12 mouse cellular contexts compared by ENCODE assay signal in genomic region chr8:26563151-26563550, GRCm38 (mm10).
"Had no signal": no experiment of that assay in that cellular context is flagged by ENCODE, and none has a peak within 500 bp of the region (broad histone marks: within the 10 kb centered on the region; RNA-seq: fewer than 3 reads in every experiment).

No protein-coding gene starts in this region.

- ATAC-seq: midbrain, embryonic 13.5 days had no signal

- H3K4me1 ChIP-seq: kidney, embryonic 15.5 days; midbrain, embryonic 13.5 days; neural tube, embryonic 12.5 days had no signal

- H3K9me3 ChIP-seq: kidney, embryonic 15.5 days; limb, embryonic 13.5 days; midbrain, embryonic 13.5 days; neural tube, embryonic 12.5 days had no signal

- H3K9ac ChIP-seq: kidney, embryonic 15.5 days; limb, embryonic 13.5 days; liver, embryonic 14.5 days; midbrain, embryonic 13.5 days; neural tube, embryonic 12.5 days had no signal

- H3K4me2 ChIP-seq: kidney, embryonic 15.5 days; limb, embryonic 13.5 days; midbrain, embryonic 13.5 days; neural tube, embryonic 12.5 days had no signal

- H3K4me3 ChIP-seq: kidney, embryonic 15.5 days; limb, embryonic 13.5 days; midbrain, embryonic 13.5 days; myocyte; neural tube, embryonic 12.5 days had no signal

- DNase-seq: kidney, adult 2 months; kidney, postnatal 14 days; lung, adult 18-20 months; right cerebral cortex, postnatal 14 days; thymus, adult 18-20 months; thymus, postnatal 14 days had no signal

- H3K27ac ChIP-seq: kidney, embryonic 15.5 days; limb, embryonic 13.5 days; liver, embryonic 14.5 days; midbrain, embryonic 13.5 days; neural tube, embryonic 12.5 days had no signal

- H3K27me3 ChIP-seq: kidney, embryonic 15.5 days; limb, embryonic 13.5 days; midbrain, embryonic 13.5 days; neural tube, embryonic 12.5 days had no signal

- H3K36me3 ChIP-seq: kidney, embryonic 15.5 days; limb, embryonic 13.5 days; midbrain, embryonic 13.5 days; neural tube, embryonic 12.5 days had no signal
